Mouse (Mus musculus) embryo, embryonic 10 days (tissue): ENCODE data around the gene Neb.
A peak's percentile ranks its signal among the peaks of the same experiment; 100 is the strongest.

Source experiments
- DNase-seq: peaks from one replicate; pipeline ENCODE4 v3.0.0-alpha.2; 2015; ENCODE audit warnings: low spot score

Gene Neb

DNA sequence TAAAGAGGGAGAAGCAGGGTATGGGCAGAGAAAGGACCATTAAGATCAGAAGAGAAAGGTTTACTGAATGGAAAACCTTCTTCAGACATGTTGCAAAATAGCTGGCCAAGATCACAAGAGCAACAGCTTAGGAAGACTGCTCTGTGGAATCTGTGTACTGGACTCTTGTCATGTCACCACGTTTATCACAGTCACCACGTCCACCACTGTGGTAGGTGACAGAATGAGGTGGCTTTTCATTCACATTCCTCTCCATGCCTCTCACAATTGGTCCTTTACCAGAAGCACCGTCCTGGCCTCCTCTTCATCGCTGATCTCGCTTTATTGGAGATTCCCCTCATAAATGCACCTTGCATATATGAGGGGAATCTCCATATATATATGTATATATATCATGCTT, 71.6 kb downstream of the Neb start:
- DNase-seq = no peak

DNA sequence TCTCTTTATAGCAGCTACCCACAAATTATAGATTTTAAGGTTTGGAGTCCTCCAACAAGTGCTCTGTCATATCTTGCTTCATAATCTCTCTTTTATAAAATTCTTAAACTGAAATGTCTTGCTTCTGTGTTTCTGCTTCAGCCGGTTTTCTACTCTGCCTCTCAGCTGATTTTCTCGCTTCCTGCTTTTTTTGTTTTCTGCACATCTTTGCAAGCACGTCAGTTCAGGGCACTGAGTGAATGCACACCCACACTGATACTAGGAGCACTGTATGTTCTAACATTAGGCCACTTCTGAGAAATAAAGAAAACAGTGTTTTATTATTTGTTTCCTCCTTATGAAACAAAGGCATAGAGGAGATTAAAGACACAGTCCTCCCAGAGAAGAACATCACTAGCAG, 73.7 kb downstream of the Neb start:
- no peak for DNase-seq

DNA sequence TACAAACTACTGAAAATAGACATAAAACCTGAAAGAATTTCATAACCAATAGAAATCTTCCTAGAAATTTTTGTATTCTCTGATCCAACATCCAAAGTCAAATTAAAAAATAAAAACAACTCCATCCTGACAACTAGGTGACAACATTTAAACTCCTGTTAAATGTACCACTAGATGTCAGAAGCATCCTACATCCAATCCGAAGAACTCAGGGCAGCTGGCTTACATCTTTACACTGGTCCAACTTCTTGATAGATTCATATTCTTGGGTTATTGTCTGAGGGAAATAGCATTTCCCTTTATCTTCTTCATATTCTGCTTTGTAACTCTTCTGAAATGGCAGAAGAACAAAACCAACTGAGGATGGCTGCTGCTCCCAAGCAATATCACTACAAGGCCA, 74.9 kb downstream of the Neb start:
- no peak for DNase-seq

GRCm38 (mm10) chr2:52297969-52298368, 80.3 kb downstream of the Neb start:
- no peak for DNase-seq

DNA sequence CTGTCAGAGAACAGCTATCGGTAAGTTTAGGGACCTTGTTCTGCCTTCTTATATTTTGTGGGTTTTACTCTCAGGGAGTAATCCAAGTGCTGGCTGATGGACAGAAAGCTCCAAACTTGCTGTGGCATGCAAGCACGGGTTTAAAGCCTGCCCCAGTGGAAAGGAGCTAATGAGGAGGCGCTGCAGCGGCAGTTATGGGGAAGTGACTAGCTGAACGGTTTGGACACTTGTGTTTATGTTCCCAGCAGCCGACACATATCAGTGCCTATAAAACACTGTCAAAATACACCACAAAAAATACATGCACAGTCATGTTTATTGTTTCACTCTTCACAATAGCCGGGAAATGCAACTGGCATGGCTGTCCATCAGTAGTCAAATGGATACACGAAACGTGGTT, 81.5 kb downstream of the Neb start:
- DNase-seq = no peak

DNA sequence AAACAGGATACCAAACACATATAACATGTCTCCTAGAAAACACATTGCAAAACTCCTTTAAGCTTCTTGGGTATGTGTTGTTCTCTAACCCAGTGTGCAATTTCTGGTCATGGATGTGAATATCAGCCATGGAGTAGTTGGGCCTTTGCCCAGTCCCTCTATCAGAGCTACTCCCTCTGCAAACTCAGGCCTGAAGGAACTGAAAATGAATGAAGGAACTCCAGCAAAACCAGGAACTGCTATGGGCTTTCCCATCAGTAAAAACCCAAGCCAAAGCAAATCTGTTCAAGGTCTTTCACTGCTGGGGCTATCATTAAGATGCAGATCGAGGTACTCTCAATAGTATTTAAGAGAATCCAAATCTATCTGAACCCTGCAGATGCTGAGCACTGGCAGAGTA, 90.8 kb downstream of the Neb start:
- no peak for DNase-seq

DNA sequence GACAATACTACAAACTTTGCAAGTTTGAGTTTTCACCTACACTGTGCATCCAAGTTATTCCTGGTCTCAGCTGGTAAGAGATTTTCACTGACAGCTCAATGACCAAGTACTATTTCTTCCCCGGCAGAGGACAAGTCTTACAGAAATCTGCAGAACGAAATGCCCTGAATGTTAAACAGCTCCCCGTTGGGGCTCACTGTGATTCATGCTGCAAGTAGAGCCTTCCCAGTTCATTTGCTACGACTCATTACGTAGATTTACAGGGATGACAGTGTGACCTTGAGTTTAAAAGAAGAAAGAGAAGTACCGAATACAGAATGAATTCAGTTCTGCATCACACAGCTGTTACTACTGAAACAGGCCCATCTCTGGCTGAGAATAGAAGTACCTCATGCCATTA, 91.9 kb downstream of the Neb start:
- no peak for DNase-seq

- no peak for DNase-seq
These were observed 106.1 kb downstream of the Neb start for GRCm38 (mm10) chr2:52272146-52272545.

GRCm38 (mm10) chr2:52270911-52271310, 107.4 kb downstream of the Neb start:
- DNase-seq = no peak

DNA sequence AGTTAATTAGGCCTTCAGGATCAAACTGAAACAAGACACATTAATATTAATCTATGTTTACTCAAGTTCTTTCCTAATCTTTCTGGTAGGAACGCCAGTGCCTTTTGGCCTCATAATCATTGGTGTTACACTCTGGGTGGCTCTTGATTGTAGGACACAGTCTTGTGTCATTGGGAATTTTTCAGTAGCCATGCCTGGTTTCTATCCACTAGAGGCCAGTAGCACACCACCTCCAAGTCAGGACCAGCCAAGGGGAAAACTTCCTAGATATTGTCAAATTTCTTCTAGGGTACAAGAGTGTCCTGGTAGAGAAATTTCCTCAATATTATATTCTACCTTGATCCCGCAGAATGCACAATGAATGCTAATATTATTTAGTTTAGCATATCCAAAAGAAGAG, 116.1 kb downstream of the Neb start:
- peak; percentile 59 for DNase-seq

DNA sequence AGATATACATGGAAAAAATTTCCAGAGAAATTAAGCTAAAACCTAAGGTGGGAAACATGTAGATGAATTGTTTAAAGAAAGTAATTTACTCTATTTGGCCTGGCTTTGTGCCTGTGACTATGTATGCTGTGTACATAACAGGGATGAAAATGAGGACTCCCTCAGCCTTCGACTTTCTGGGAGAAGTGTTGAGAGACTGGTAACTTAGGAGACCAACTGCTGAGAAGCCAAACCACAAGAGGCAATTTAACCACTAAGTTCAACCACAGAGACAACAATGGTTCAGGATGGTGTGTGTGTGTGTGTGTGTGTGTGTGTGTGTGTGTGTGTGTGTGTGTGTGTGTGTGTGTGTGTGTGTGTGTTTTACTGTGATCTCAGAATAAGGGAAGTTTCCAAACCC, 126.2 kb downstream of the Neb start:
- DNase-seq = no peak

DNA sequence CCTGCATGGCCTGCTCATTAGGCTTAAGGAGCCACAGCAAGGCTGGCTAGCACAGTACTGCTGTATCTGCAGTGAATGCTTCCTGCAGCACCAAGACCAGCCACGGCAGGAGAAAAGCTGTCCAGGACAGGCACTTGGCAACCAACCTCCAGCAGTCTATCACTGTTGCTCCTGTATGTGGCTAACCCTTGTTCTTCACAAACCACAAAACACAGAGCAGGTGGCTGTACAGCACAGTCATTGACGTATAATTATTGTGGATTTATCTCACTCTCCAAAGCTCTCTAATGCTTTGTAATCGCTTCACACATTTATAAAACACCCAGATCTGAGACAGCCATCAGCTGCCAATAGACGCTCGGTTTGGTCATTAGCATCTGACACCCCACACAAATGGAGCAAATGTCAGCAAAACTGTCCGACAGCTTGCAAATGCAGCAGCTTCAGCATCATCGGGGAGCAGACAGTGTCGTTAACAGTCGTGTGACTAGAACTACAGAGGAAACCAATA, 129.9 kb downstream of the Neb start:
- DNase-seq = no peak

- DNase-seq = no peak
These were observed 133.2 kb downstream of the Neb start for GRCm38 (mm10) chr2:52245091-52245490.

DNA sequence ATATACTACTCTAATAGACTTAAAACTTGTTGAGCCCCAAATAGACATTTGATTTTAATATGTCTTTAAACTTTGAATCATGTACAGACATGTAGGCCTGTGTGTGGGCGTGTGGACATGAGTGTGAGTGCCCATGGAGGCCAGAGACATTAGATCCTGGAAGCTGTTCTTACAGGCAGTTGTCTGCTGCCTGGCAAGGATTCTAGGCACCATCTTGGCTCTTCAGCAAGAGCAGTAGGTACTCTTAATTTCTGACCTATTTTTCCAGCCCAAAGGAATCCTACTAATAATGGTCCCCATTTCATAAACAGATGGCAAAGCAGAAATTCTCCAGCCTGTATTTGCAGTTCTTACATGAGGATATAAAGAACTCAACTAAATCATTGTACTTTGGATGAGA, 135.6 kb downstream of the Neb start:
- no peak for DNase-seq

GRCm38 (mm10) chr2:52237892-52238291, 140.4 kb downstream of the Neb start:
- DNase-seq = peak; percentile 5

- no peak for DNase-seq
These were observed 150.7 kb downstream of the Neb start for GRCm38 (mm10) chr2:52227584-52227983.

DNA sequence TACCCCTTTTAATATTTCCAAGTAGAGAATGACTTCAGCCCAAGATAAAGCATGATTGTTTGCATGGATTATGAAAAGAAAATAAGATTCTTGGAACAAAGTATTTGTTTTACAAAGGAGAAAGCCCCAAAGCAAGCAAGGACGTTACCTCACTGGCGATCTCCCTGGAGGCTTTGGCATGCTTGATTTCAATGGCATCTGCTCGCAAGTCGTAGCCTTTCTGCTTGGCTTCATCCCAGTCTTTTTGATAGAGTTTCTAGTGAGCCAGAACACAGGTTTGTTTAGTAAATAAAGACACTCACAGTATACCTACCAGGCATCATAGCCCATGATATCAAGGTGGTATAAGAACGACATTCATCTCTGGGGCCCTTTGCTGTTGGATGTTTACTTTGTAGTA, 153.9 kb downstream of the Neb start:
- DNase-seq = no peak

DNA sequence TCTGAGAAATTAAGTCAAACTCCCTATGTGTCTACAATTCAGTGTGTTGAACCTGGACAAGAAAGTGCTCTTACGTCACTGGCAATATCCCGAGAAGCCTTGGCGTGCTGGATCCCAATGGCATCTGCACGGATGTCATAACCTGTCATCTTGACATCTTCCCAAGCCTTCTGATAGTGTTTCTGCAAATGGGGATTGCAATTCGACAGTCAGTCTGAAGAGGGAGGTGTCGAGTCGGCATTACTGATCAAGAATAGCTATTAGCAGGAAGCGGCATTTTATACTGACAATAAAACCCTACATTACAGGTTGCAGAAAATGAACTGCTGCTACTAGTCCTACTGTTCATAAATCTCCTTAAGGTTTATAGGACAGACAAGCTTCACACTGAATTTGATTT, 158.2 kb downstream of the Neb start:
- peak; percentile 66 for DNase-seq

DNA sequence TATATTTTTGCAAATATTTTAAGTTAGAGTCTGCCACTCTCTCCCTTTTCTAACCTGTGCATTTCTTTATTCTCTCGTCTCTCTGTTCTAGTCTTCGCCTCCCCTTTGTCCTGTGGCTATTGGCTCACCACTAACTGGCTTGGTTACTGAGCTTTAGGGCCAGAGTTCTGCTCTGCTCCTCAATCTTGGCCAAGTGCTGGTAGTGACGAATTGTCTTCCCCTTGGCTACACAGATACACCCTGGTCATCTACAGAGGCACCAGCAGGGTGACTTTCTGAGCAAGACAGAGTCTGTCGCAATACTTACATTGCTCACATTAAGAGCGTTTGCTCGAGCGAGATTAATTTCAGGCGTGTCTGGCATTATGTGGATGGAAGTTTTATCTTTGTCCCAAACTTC, 162.3 kb downstream of the Neb start:
- DNase-seq = no peak

- no peak for DNase-seq
These were observed 165.7 kb downstream of the Neb start for GRCm38 (mm10) chr2:52212561-52212961.

DNA sequence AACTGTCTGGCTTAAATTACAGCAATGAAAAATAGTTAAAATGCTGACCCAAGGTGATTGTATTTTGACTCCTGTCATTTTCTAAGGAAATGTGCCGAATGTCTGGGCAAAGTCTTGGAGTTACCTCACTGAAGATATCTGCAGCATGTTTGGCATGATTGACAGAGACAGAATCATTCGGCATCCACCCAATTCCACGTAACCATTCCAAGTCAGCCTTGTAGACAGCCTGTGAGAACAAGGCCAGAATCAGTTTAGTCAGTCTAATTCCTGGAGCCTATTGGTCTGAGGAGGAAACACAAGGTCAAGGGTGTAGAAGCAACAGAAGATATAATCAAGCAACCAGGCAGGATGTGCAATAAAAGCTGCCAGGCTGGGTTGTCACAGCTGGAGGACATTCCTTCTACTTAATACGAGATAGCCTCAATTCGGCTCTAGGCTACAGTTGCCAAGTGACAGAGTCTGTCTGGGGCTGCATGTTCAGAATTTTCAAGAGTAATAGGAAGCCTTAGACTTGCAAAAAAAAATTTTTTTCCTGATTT, 166.8 kb downstream of the Neb start:
- peak; percentile 29 for DNase-seq

DNA sequence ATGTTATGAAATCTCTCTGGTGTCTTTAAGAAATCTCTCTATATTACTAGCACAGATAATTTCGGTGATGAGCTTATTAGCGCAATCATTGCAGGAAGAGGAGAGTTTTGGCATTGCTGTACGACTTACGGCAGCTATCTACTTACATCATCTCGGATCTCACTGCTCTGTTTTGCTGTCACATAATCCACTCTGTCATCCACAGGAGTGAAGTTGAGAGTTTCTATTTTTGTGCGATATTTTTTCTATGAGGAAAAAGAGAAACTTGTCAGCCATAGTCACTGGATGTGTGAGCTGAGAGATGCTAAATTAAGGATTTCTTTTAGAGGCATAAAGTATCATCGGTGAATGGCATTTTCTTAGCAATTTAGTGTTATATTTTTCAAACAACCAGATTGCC, 167.6 kb downstream of the Neb start:
- DNase-seq = no peak

DNA sequence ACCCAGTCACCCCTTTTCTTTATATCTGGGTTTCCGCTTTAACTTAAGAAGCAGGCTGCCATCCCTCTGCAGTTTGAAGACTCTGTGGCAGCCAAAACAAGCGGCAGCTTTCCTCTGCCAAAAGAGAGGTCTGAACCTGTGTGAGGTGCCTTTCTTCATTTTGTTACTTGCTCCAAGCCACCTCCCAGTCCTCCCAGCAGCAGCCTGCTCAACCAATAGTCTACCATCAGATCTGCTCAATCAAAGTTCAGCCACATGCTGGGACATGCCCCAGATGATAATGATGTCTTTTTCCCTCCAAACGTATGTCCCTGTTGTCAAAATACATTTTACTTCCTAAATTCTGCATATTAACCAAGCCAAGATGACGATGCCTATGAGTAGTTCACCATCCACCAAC, 173.3 kb downstream of the Neb start:
- no peak for DNase-seq

GRCm38 (mm10) chr2:52193629-52194028, 184.6 kb downstream of the Neb start:
- no peak for DNase-seq

- DNase-seq = no peak
These were observed 198.6 kb downstream of the Neb start for GRCm38 (mm10) chr2:52179678-52180077.
